Mouse (Mus musculus) intestine, embryonic 15.5 days (tissue): Measurements from ENCODE around the gene Klk6. TPM values are rescaled to one million over a fixed set of nuclear protein-coding genes. Genes with fewer than 3 reads are reported as not detected.

Experiments used
- ATAC-seq: fragments of 200-750 bp; cut with Nextera tagmentation; 2 replicates; pipeline ENCODE4 v1.8.0; 2017; ENCODE audit warnings: moderate TSS enrichment, moderate library complexity
- H3K27ac ChIP-seq: fragments of 300-500 bp; sonication (generic); 2 replicates; pipeline ENCODE4 v1.5.1; 2015; ENCODE audit warnings: mild to moderate bottlenecking, inconsistent platforms
- H3K27me3 ChIP-seq: fragments of 300-500 bp; sonication (generic); replicated peaks from 2 replicates; pipeline ENCODE4 v1.6.1; 2015; ENCODE audit warnings: inconsistent platforms
- H3K36me3 ChIP-seq: fragments of 300-500 bp; sonication (generic); 2 replicates; pipeline ENCODE4 v1.6.1; 2015; ENCODE audit warnings: inconsistent platforms
- H3K4me1 ChIP-seq: fragments of 300-500 bp; sonication (generic); replicated peaks from 2 replicates; pipeline ENCODE4 v1.6.1; 2015; ENCODE audit warnings: inconsistent platforms
- H3K4me2 ChIP-seq: fragments of 300-500 bp; sonication (generic); replicated peaks from 2 replicates; pipeline ENCODE4 v1.6.1; 2015; ENCODE audit warnings: mild to moderate bottlenecking, inconsistent platforms
- H3K4me3 ChIP-seq: fragments of 300-500 bp; sonication (generic); replicated peaks from 2 replicates; pipeline ENCODE4 v1.5.1; 2015; ENCODE audit warnings: inconsistent platforms
- H3K9ac ChIP-seq: fragments of 300-500 bp; sonication (generic); 2 replicates; pipeline ENCODE4 v1.6.1; 2015; ENCODE audit warnings: inconsistent platforms
- H3K9me3 ChIP-seq: fragments of 300-500 bp; sonication (generic); 2 replicates; pipeline ENCODE4 v1.6.1; 2016; ENCODE audit warnings: inconsistent platforms
- WGBS: fragments of 180-500 bp; shearing (Covaris S2); methylation state at CpG from one replicate; pipeline ENCODE4 v1.1.7; 2015; 5-methylcytosine and 5-hydroxymethylcytosine counted together
- polyA plus RNA-seq: library from polyadenylated mRNA; unstranded; fragments of >200 nt; fragmentation: Nextera tagmentation; extraction: Ambion mirVana; gene quantifications from 2 replicates; pipeline ENCODE4 v1.2.1, GENCODE M21; 2015

The Klk6 gene
- polyA plus RNA-seq, 1 experiment from 2014 or later = not detected

DNA sequence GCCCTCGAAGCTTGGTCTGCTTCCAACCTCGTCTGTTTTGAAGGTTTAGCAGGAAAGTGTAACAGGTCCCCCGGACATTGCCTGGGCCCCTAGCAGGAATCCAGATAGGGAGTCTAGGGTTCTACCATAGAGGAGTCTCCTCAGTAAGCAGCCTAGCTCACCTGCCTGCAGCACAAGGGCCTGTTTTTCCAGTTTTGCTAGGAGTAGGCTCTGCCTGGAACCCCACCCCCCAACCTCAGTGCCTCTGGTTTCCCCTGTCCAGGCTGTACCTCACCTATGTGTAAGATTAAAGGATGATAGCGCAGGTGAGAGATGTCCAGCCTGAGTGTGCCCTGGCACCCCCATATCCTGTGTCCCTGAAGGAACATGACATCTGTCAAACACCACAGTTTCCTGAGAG, 52.1 kb downstream of the Klk6 start:
- 58% methylated on average over 4 of the region's 4 CpGs for WGBS
- no peak overlapping the region for H3K9ac ChIP-seq
- no peak overlapping the region for H3K27ac ChIP-seq
- no peak overlapping the region for H3K4me2 ChIP-seq
- no peaks in the 10 kb centered on the region for H3K9me3 ChIP-seq
- no peak overlapping the region for H3K4me3 ChIP-seq
- no peaks in the 10 kb centered on the region for H3K36me3 ChIP-seq
- no peaks in the 10 kb centered on the region for H3K27me3 ChIP-seq
- H3K4me1 ChIP-seq = no peaks in the 10 kb centered on the region
- peak; percentile 83 for ATAC-seq

GRCm38 (mm10) chr7:43878281-43878680, 54.0 kb downstream of the Klk6 start:
- no peak overlapping the region for H3K27ac ChIP-seq
- no peak overlapping the region for H3K4me2 ChIP-seq
- H3K4me3 ChIP-seq = no peak overlapping the region
- 46% methylated on average over 1 of the region's 1 CpGs for WGBS
- H3K4me1 ChIP-seq = no peaks in the 10 kb centered on the region
- no peaks in the 10 kb centered on the region for H3K27me3 ChIP-seq
- H3K36me3 ChIP-seq = no peaks in the 10 kb centered on the region
- no peak for ATAC-seq
- no peaks in the 10 kb centered on the region for H3K9me3 ChIP-seq
- no peak overlapping the region for H3K9ac ChIP-seq

DNA sequence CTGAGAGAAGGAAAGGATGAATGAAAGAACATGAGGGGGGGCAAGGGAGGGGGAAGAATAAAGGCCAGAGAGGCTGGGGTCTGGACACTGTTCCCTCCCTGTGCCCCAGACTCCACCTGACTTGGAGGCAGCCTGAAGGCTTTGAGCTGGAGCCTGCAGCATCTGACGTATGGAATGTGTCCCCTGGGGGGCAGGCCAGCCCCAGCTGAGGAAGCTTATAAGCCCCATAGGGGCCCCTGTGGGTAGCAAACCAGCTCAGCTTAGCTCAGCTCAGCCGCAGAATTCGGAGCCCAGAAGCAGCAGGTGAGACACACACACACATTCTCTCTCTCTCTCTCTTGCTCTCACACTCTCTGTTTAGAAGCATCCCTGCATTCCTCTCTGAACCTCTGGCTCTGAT, 56.6 kb downstream of the Klk6 start, which contains the start of gene Klk4:
Klk4 (plus strand) TSS at position 249 of the 400 bp plus-strand sequence.
- Histone ChIP-seq H3K9me3 (no peaks in the 10 kb centered on the region), H3K4me1 (no peaks in the 10 kb centered on the region), H3K9ac (no peak within 1 kb of the TSS), H3K27ac (no peak within 1 kb of the TSS), H3K4me2 (no peak within 1 kb of the TSS), H3K27me3 (0 out of 2 replicates have a peak, but pooled peaks cover 4% of the 10 kb centered on the region), H3K4me3 (no peak within 1 kb of the TSS), H3K36me3 (no peaks in the 10 kb centered on the region)
- no peak for ATAC-seq
- WGBS = 8% methylated on average over 3 of the region's 3 CpGs

Other genes with a start within 250 kb of the Klk6 start
- 8.7 and 10.1 TPM in 2 replicates for gene Zfp719, start 244.9 kb upstream of the Klk6 start, polyA plus RNA-seq
- gene Zfp819, start 217.3 kb upstream of the Klk6 start, polyA plus RNA-seq = 0.09 TPM in 2 replicates
- gene Ceacam18, start 189.8 kb upstream of the Klk6 start, polyA plus RNA-seq = 4.7 and 5.2 TPM in 2 replicates
- gene Siglece, start 164.3 kb upstream of the Klk6 start, polyA plus RNA-seq = 1.6 and 1.8 TPM in 2 replicates
- gene Ctu1, start 152.5 kb upstream of the Klk6 start, polyA plus RNA-seq = 12.7 and 12.8 TPM in 2 replicates
- 0.15 TPM in 1 of 2 replicates, not detected in the other for gene Klk14, start 134.1 kb upstream of the Klk6 start, polyA plus RNA-seq
- 0.18 and 0.60 TPM in 2 replicates for gene Klk13, start 111.9 kb upstream of the Klk6 start, polyA plus RNA-seq
- gene Klk12, start 55.6 kb upstream of the Klk6 start, polyA plus RNA-seq = not detected in 2 replicates
- 0.46 and 0.58 TPM in 2 replicates for gene Klk11, start 49.9 kb upstream of the Klk6 start, polyA plus RNA-seq
- gene Klk10, start 43.5 kb upstream of the Klk6 start, polyA plus RNA-seq = 3.0 and 3.4 TPM in 2 replicates
- gene Klk9, start 32.6 kb upstream of the Klk6 start, polyA plus RNA-seq = not detected in 2 replicates
- gene Klk8, start 26.9 kb upstream of the Klk6 start, polyA plus RNA-seq = 14.5 and 15.1 TPM in 2 replicates
- gene Klk7, start 13.2 kb upstream of the Klk6 start, polyA plus RNA-seq = not detected in 2 replicates
- gene Klk5, start 17.5 kb downstream of the Klk6 start, polyA plus RNA-seq = not detected in 2 replicates
- not detected in 2 replicates for gene Klk4, start 56.7 kb downstream of the Klk6 start, polyA plus RNA-seq
- not detected in 2 replicates for gene Klk15, start 109.2 kb downstream of the Klk6 start, polyA plus RNA-seq
- gene Klk1b8, start 126.2 kb downstream of the Klk6 start, polyA plus RNA-seq = 0.16 and 0.59 TPM in 2 replicates
- gene Klk1b1, start 142.3 kb downstream of the Klk6 start, polyA plus RNA-seq = not detected in 2 replicates
- gene Klk1b9, start 151.6 kb downstream of the Klk6 start, polyA plus RNA-seq = not detected in 2 replicates
- gene Klk1b11, start 171.4 kb downstream of the Klk6 start, polyA plus RNA-seq = not detected in 2 replicates
- not detected in 2 replicates for gene Klk1b26, start 187.7 kb downstream of the Klk6 start, polyA plus RNA-seq
- gene Klk1b27, start 227.8 kb downstream of the Klk6 start, polyA plus RNA-seq = not detected in 2 replicates